Mouse (Mus musculus): ENCODE results near the gene Olfr181.

Gene Olfr181

GRCm38 (mm10) chr16:58928655-58929054, at the start of gene Olfr181:
Gene Olfr181, minus strand, starts transcription at chr16:58928755.
- DNase-seq = no peak

- no peak for DNase-seq
These were observed 737 bp upstream of the Olfr181 start, which contains the start of gene Olfr180 for GRCm38 (mm10) chr16:58929292-58929691. Gene Olfr180, minus strand, starts transcription at chr16:58929392.

GRCm38 (mm10) chr16:58891963-58892362, 36.6 kb downstream of the Olfr181 start, which contains the start of gene Olfr178:
Gene Olfr178, minus strand, starts transcription at chr16:58892063.
- no peak for DNase-seq

GRCm38 (mm10) chr16:58884416-58884815, 44.1 kb downstream of the Olfr181 start:
- DNase-seq = no peak

Measured in lung, postnatal 14 days (tissue).